Mouse (Mus musculus) hindbrain, postnatal 0 days (tissue): ENCODE data around the gene Dnaja2. TPM values are rescaled to one million over a fixed set of nuclear protein-coding genes. Genes with fewer than 3 reads are reported as not detected.

Experiments used
- ATAC-seq: fragments of 200-750 bp; cut with Nextera tagmentation; 2 replicates; pipeline ENCODE4 v1.8.0; 2017; ENCODE audit warnings: mild to moderate bottlenecking, moderate TSS enrichment, moderate library complexity
- DNase-seq: peaks from one replicate; pipeline ENCODE4 v3.0.0-alpha.2; 2015; ENCODE audit warnings: low spot score
- H3K27ac ChIP-seq: fragments of 300-500 bp; sonication (generic); 2 replicates; pipeline ENCODE4 v1.5.1; 2014; ENCODE audit warnings: mild to moderate bottlenecking
- H3K27me3 ChIP-seq: fragments of 300-500 bp; sonication (generic); 2 replicates; pipeline ENCODE4 v1.6.1; 2014; ENCODE audit warnings: low read length, mixed read lengths; ENCODE audit not compliant: insufficient read depth
- H3K36me3 ChIP-seq: fragments of 300-500 bp; sonication (generic); 2 replicates; pipeline ENCODE4 v1.6.1; 2014; ENCODE audit warnings: low read length, mixed read lengths; ENCODE audit not compliant: insufficient read depth
- H3K4me1 ChIP-seq: fragments of 300-500 bp; sonication (generic); 2 replicates; pipeline ENCODE4 v1.6.1; 2014; ENCODE audit warnings: antibody characterized with exemption, low read length, mixed read lengths; ENCODE audit not compliant: insufficient read depth
- H3K4me2 ChIP-seq: fragments of 300-500 bp; sonication (generic); 2 replicates; pipeline ENCODE4 v1.6.1; 2014; ENCODE audit warnings: low read depth, mild to moderate bottlenecking, low read length, moderate library complexity, mixed read lengths
- H3K4me3 ChIP-seq: fragments of 300-500 bp; sonication (generic); 2 replicates; pipeline ENCODE4 v1.5.1; 2014; ENCODE audit warnings: low read length
- H3K9ac ChIP-seq: fragments of 300-500 bp; sonication (generic); replicated peaks from 2 replicates; pipeline ENCODE4 v1.6.1; 2014; ENCODE audit warnings: mild to moderate bottlenecking, low read length, moderate library complexity, mixed read lengths
- H3K9me3 ChIP-seq: fragments of 300-500 bp; sonication (generic); 2 replicates; pipeline ENCODE4 v1.6.1; 2016; ENCODE audit warnings: low read length, mixed read lengths
- CTCF ChIP-seq: IDR thresholded peaks from 2 replicates; pipeline ENCODE4 v1.5.1; 2016; ENCODE audit warnings: antibody characterized with exemption, control low read depth, low read depth
- WGBS: fragments of 180-500 bp; shearing (Covaris S2); extraction: QIAGEN DNeasy Blood & Tissue Kit; methylation state at CpG from one replicate; pipeline ENCODE4 v1.1.7; 2014; 5-methylcytosine and 5-hydroxymethylcytosine counted together
- polyA plus RNA-seq: library from polyadenylated mRNA; unstranded; fragments of >200 nt; fragmentation: Nextera tagmentation; extraction: Ambion mirVana; gene quantifications from 2 replicates; pipeline ENCODE4 v1.2.1, GENCODE M21; 2015
- total RNA-seq: library from RNA; depleted of rRNA; stranded (reverse); fragments of >200 nt; gene quantifications from 2 replicates; pipeline ENCODE4 v1.2.3, GENCODE M21; 2014

The Dnaja2 gene
- total and polyA plus RNA-seq, 2 experiments from 2014 or later: 43.9 to 156 TPM

GRCm38 (mm10) chr8:85520586-85520985, 34.6 kb downstream of the Dnaja2 start:
- peaks cover 72% of the 10 kb centered on the region for H3K36me3 ChIP-seq
- H3K27ac ChIP-seq: no peak overlapping the region
- no peak for ATAC-seq
- H3K9me3 ChIP-seq: no peaks in the 10 kb centered on the region
- no peaks in the 10 kb centered on the region for H3K4me1 ChIP-seq
- 93% methylated on average over 4 of the region's 4 CpGs for WGBS
- TF ChIP-seq CTCF: no peak
- no peak overlapping the region for H3K9ac ChIP-seq
- H3K4me3 ChIP-seq: no peak overlapping the region
- DNase-seq: no peak
- H3K4me2 ChIP-seq: no peak overlapping the region
- H3K27me3 ChIP-seq: no peaks in the 10 kb centered on the region

- no peaks in the 10 kb centered on the region for H3K27me3 ChIP-seq
- H3K4me2 ChIP-seq: no peak overlapping the region
- no peak overlapping the region for H3K27ac ChIP-seq
- H3K9me3 ChIP-seq: no peaks in the 10 kb centered on the region
- no peak overlapping the region for H3K4me3 ChIP-seq
- H3K4me1 ChIP-seq: no peaks in the 10 kb centered on the region
- no peak for ATAC-seq
- WGBS: 93% methylated on average over 10 of the region's 10 CpGs
- H3K9ac ChIP-seq: no peak overlapping the region
- DNase-seq: no peak
- TF ChIP-seq CTCF: no peak
- peaks cover 84% of the 10 kb centered on the region for H3K36me3 ChIP-seq
Observed at GRCm38 (mm10) chr8:85517956-85518355, 37.2 kb downstream of the Dnaja2 start.

- DNase-seq: no peak
- peaks cover 78% of the 10 kb centered on the region for H3K36me3 ChIP-seq
Observed at GRCm38 (mm10) chr8:85517336-85517735, 37.8 kb downstream of the Dnaja2 start.

GRCm38 (mm10) chr8:85515391-85515790, 39.8 kb downstream of the Dnaja2 start:
- Histone ChIP-seq H3K4me1 (no peaks in the 10 kb centered on the region), H3K9ac (no peak overlapping the region), H3K4me2 (no peak overlapping the region), H3K9me3 (no peaks in the 10 kb centered on the region), H3K4me3 (no peak overlapping the region), H3K27ac (no peak overlapping the region), H3K36me3 (peaks cover 75% of the 10 kb centered on the region), H3K27me3 (no peaks in the 10 kb centered on the region)
- WGBS: 67% methylated on average over 7 of the region's 7 CpGs
- DNase-seq: no peak
- TF ChIP-seq CTCF: no peak
- ATAC-seq: no peak

More at GRCm38 (mm10) chr8:85517336-85517735, 37.8 kb downstream of the Dnaja2 start:
- no peaks in the 10 kb centered on the region for H3K4me1 ChIP-seq
- no peak overlapping the region for H3K9ac ChIP-seq
- 70% methylated on average over 4 of the region's 4 CpGs for whole genome bisulfite sequencing
- no peaks in the 10 kb centered on the region for H3K9me3 ChIP-seq
- no peaks in the 10 kb centered on the region for H3K27me3 ChIP-seq
- TF ChIP-seq CTCF: no peak
- no peak overlapping the region for H3K27ac ChIP-seq
- no peak overlapping the region for H3K4me3 ChIP-seq
- no peak for ATAC-seq
- H3K4me2 ChIP-seq: no peak overlapping the region

GRCm38 (mm10) chr8:85513283-85513682, 41.9 kb downstream of the Dnaja2 start:
- Histone ChIP-seq H3K9me3 (no peaks in the 10 kb centered on the region), H3K9ac (no peak overlapping the region), H3K27me3 (no peaks in the 10 kb centered on the region), H3K4me1 (no peaks in the 10 kb centered on the region), H3K4me2 (no peak overlapping the region), H3K4me3 (no peak overlapping the region), H3K36me3 (peaks cover 84% of the 10 kb centered on the region), H3K27ac (peak overlapping the region; percentile 58; the same call in 1 of the 2 replicates)
- ATAC-seq: 0 out of 2 replicates have a peak, but pooled peaks have one; percentile 47
- no peak for DNase-seq
- TF ChIP-seq CTCF: no peak
- 62% methylated on average over 4 of the region's 4 CpGs for WGBS

- no peaks in the 10 kb centered on the region for H3K27me3 ChIP-seq
- no peak for TF ChIP-seq CTCF
- H3K36me3 ChIP-seq: peaks cover 82% of the 10 kb centered on the region
- no peaks in the 10 kb centered on the region for H3K4me1 ChIP-seq
- H3K27ac ChIP-seq: peak overlapping the region; percentile 58; the same call in 1 of the 2 replicates
- H3K9me3 ChIP-seq: no peaks in the 10 kb centered on the region
- no peak overlapping the region for H3K4me2 ChIP-seq
- H3K9ac ChIP-seq: no peak overlapping the region
- WGBS: 83% methylated on average over 8 of the region's 8 CpGs
- no peak for ATAC-seq
- no peak overlapping the region for H3K4me3 ChIP-seq
- DNase-seq: no peak
Observed at GRCm38 (mm10) chr8:85512234-85512633, 42.9 kb downstream of the Dnaja2 start.

- Histone ChIP-seq H3K9me3 (no peaks in the 10 kb centered on the region), H3K27me3 (no peaks in the 10 kb centered on the region), H3K9ac (no peak overlapping the region), H3K4me2 (no peak overlapping the region), H3K4me3 (no peak overlapping the region), H3K36me3 (peaks cover 82% of the 10 kb centered on the region), H3K27ac (no peak overlapping the region), H3K4me1 (no peaks in the 10 kb centered on the region)
- TF ChIP-seq CTCF: peak; percentile 24; the same call in 1 of the 2 replicates
- DNase-seq (no peak), ATAC-seq (no peak)
- WGBS: 87% methylated on average over 4 of the region's 4 CpGs
Observed at GRCm38 (mm10) chr8:85508661-85509060, 46.5 kb downstream of the Dnaja2 start.
